In the genomic region with DNA sequence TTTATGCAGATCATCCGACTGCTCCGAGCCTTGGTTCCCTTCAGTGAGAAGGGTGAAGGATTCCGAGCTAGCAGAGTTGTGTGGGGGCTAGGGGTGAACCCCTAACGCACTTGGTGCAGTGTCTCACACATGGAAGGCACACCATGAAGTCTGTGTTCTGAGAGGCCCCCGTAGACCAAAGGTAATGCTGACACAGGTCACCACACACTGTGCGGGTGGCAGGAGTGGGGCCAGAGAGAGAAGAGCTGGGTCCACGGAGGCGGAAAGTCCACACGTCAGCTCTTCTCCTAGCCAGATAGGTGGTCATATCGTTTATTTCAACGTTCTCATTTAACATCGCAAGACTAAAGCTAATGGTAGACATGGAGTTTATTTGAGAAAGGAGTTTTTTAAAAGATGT, we compare ENCODE assay signal across 15 mouse cellular contexts.
DNase-seq lines count a peak whose midpoint lies in the region; ATAC-seq and TF ChIP-seq lines count a peak whose summit lies in the region.
"Had no signal": no experiment of that assay in that cellular context is flagged by ENCODE, and none has a peak within 500 bp of the region (broad histone marks: within the 10 kb centered on the region; RNA-seq: fewer than 3 reads in every experiment).

No protein-coding gene starts in this region.

- no peak for DNase-seq in lung, postnatal 0 days (ENCODE audit: low spot score)
- no peak for DNase-seq in lung, postnatal 14 days
- peak; percentile 59 for DNase-seq in kidney, postnatal 14 days
- DNase-seq in right cerebral cortex, postnatal 25 days, result no peak
- no peak for DNase-seq in heart, postnatal 36 days
- DNase-seq: adrenal gland, adult 8-10 months; cerebellum, postnatal 25 days; midbrain, embryonic 14.5 days had no signal

- H3K9ac ChIP-seq in lung, postnatal 0 days (replicated peaks; ENCODE audit: low read depth), result no peak overlapping the region
- peak overlapping the region; percentile 42; the same call in 1 of the 2 replicates for H3K9ac ChIP-seq in intestine, embryonic 16.5 days (ENCODE audit: low read depth, low read length)
- no peak overlapping the region for H3K9ac ChIP-seq in forebrain, embryonic 15.5 days (replicated peaks)

- H3K4me2 ChIP-seq in lung, postnatal 0 days (replicated peaks; ENCODE audit: low read depth, low read length), result no peak overlapping the region
- peak overlapping the region; percentile 50 for H3K4me2 ChIP-seq in intestine, embryonic 16.5 days (ENCODE audit: low read depth, low read length)
- H3K4me2 ChIP-seq in forebrain, embryonic 15.5 days (replicated peaks), result no peak overlapping the region

- WGBS in lung, postnatal 0 days, result 89% methylated on average over 12 of the region's 12 CpGs
- WGBS in intestine, embryonic 16.5 days, result 81% methylated on average over 12 of the region's 12 CpGs
- WGBS in small intestine, adult 2 months, result 73% methylated on average over 12 of the region's 12 CpGs
- WGBS in forebrain, embryonic 15.5 days, result 93% methylated on average over 12 of the region's 12 CpGs

- no peak for TF ChIP-seq CTCF in lung, postnatal 0 days (IDR thresholded peaks at IDR 0.05)
- TF ChIP-seq CTCF in small intestine, adult 2 months (IDR thresholded peaks at IDR 0.05; ENCODE audit: extremely low read depth, insufficient read length, insufficient replicate concordance, low read depth, low read length), result no peak

- H3K27ac ChIP-seq in lung, postnatal 0 days (ENCODE audit: low read length), result 0 out of 2 replicates have a peak overlapping the region, but pooled peaks have one; percentile 16
- H3K27ac ChIP-seq in intestine, embryonic 16.5 days (ENCODE audit: low read length), result peak overlapping the region; percentile 96
- H3K27ac ChIP-seq in small intestine, adult 2 months (ENCODE audit: insufficient read depth, low read depth, low read length), result peak overlapping the region; percentile 91
- H3K27ac ChIP-seq in forebrain, embryonic 15.5 days (replicated peaks), result no peak overlapping the region
- H3K27ac ChIP-seq: layer of hippocampus, adult 2 months; left cerebral cortex, adult 2 months had no signal

- TF ChIP-seq EP300 in lung, postnatal 0 days (IDR thresholded peaks at IDR 0.05), result no peak

- no peaks in the 10 kb centered on the region for H3K9me3 ChIP-seq in lung, postnatal 0 days (ENCODE audit: low read length)
- no peaks in the 10 kb centered on the region for H3K9me3 ChIP-seq in intestine, embryonic 16.5 days (ENCODE audit: control insufficient read depth, low read length)
- H3K9me3 ChIP-seq in forebrain, embryonic 15.5 days, result no peaks in the 10 kb centered on the region

- no peaks in the 10 kb centered on the region for H3K36me3 ChIP-seq in lung, postnatal 0 days (ENCODE audit: insufficient read depth, low read length)
- H3K36me3 ChIP-seq in intestine, embryonic 16.5 days (ENCODE audit: control insufficient read depth, insufficient read depth, low read length), result no peaks in the 10 kb centered on the region
- H3K36me3 ChIP-seq in small intestine, adult 2 months (ENCODE audit: control insufficient read depth, insufficient read depth, low read length), result peaks cover 4% of the 10 kb centered on the region
- H3K36me3 ChIP-seq in forebrain, embryonic 15.5 days, result no peaks in the 10 kb centered on the region

- H3K4me1 ChIP-seq in lung, postnatal 0 days (ENCODE audit: insufficient read depth, low read depth, low read length), result no peaks in the 10 kb centered on the region
- H3K4me1 ChIP-seq in intestine, embryonic 16.5 days (ENCODE audit: control insufficient read depth, insufficient read depth, low read length), result peaks cover 7% of the 10 kb centered on the region; the same call in 1 of the 2 replicates
- H3K4me1 ChIP-seq in small intestine, adult 2 months (ENCODE audit: control insufficient read depth, insufficient read depth, insufficient read length, low read length), result peaks cover 29% of the 10 kb centered on the region
- no peaks in the 10 kb centered on the region for H3K4me1 ChIP-seq in forebrain, embryonic 15.5 days

- intact Hi-C loops in heart, postnatal 36 days (cut with DNase I), result no loop called here

- no peaks in the 10 kb centered on the region for H3K27me3 ChIP-seq in lung, postnatal 0 days (replicated peaks; ENCODE audit: insufficient read depth, low read length)
- no peaks in the 10 kb centered on the region for H3K27me3 ChIP-seq in intestine, embryonic 16.5 days (replicated peaks; ENCODE audit: control insufficient read depth, insufficient read depth, low read length)
- H3K27me3 ChIP-seq in small intestine, adult 2 months (ENCODE audit: control insufficient read depth, insufficient read depth, low read length), result no peaks in the 10 kb centered on the region
- H3K27me3 ChIP-seq in forebrain, embryonic 15.5 days, result no peaks in the 10 kb centered on the region

- no peak for ATAC-seq in lung, postnatal 0 days
- ATAC-seq in intestine, embryonic 16.5 days, result no peak
- ATAC-seq in forebrain, embryonic 15.5 days (replicated peaks), result no peak
- ATAC-seq: forebrain, embryonic 16.5 days; hindbrain, embryonic 16.5 days had no signal

- H3K4me3 ChIP-seq in lung, postnatal 0 days (ENCODE audit: low read depth, low read length), result no peak overlapping the region
- no peak overlapping the region for H3K4me3 ChIP-seq in intestine, embryonic 16.5 days (ENCODE audit: low read length)
- no peak overlapping the region; the same call in 1 of the 2 replicates for H3K4me3 ChIP-seq in small intestine, adult 2 months (ENCODE audit: low read depth, low read length)
- H3K4me3 ChIP-seq in forebrain, embryonic 15.5 days, result no peak overlapping the region
- H3K4me3 ChIP-seq: layer of hippocampus, adult 2 months; left cerebral cortex, adult 2 months had no signal

- TF ChIP-seq POLR2A in small intestine, adult 2 months (IDR thresholded peaks at IDR 0.05; ENCODE audit: low read depth, low read length), result no peak
